Mouse (Mus musculus) hindlimb bud, embryonic 11.5 days (tissue): ENCODE results near the gene Sf1.

Source experiments
- DNase-seq: peaks from one replicate; pipeline ENCODE4 v3.0.0-alpha.2; 2012; ENCODE audit warnings: low read depth, low spot score; ENCODE audit errors: extremely low spot score

The Sf1 gene

GRCm38 (mm10) chr19:6396237-6396636 lies 32.7 kb downstream of the Sf1 start:
- no peak for DNase-seq

GRCm38 (mm10) chr19:6397582-6398249 lies 34.2 kb downstream of the Sf1 start:
- no peak for DNase-seq

GRCm38 (mm10) chr19:6398447-6399284 lies 35.2 kb downstream of the Sf1 start:
- DNase-seq: no peak

- DNase-seq: no peak
Measured at GRCm38 (mm10) chr19:6399285-6400095, 36.0 kb downstream of the Sf1 start, which contains the start of gene Rasgrp2. Rasgrp2 (plus strand) TSS chr19:6399340.

GRCm38 (mm10) chr19:6400096-6401086 lies 36.9 kb downstream of the Sf1 start:
- no peak for DNase-seq

GRCm38 (mm10) chr19:6401131-6401815 lies 37.8 kb downstream of the Sf1 start:
- no peak for DNase-seq

- DNase-seq: no peak
Measured at GRCm38 (mm10) chr19:6401951-6402350, 38.5 kb downstream of the Sf1 start.

GRCm38 (mm10) chr19:6403869-6404268 lies 40.4 kb downstream of the Sf1 start:
- DNase-seq: no peak

GRCm38 (mm10) chr19:6405433-6405832 lies 41.9 kb downstream of the Sf1 start:
- DNase-seq: no peak

GRCm38 (mm10) chr19:6407109-6407508 lies 43.6 kb downstream of the Sf1 start:
- no peak for DNase-seq

GRCm38 (mm10) chr19:6407816-6408510 lies 44.5 kb downstream of the Sf1 start:
- no peak for DNase-seq

- DNase-seq: no peak
Measured at GRCm38 (mm10) chr19:6408749-6409148, 45.3 kb downstream of the Sf1 start.

GRCm38 (mm10) chr19:6409176-6409575 lies 45.7 kb downstream of the Sf1 start:
- no peak for DNase-seq

- no peak for DNase-seq
Measured at GRCm38 (mm10) chr19:6409936-6410335, 46.4 kb downstream of the Sf1 start.

- no peak for DNase-seq
Measured at GRCm38 (mm10) chr19:6412798-6413197, 49.3 kb downstream of the Sf1 start.

GRCm38 (mm10) chr19:6415454-6415853 lies 52.0 kb downstream of the Sf1 start:
- no peak for DNase-seq

GRCm38 (mm10) chr19:6416124-6416770 lies 52.8 kb downstream of the Sf1 start:
- DNase-seq: no peak

- no peak for DNase-seq
Measured at GRCm38 (mm10) chr19:6416894-6417761, 53.6 kb downstream of the Sf1 start.
